Mouse (Mus musculus) cortical plate, adult 2 months (tissue): ENCODE results near the gene Lifr. TPM values are rescaled to one million over a fixed set of nuclear protein-coding genes. Genes with fewer than 3 reads are reported as not detected.

Experiments
- H3K27ac ChIP-seq: fragments of 200-500 bp; 2 replicates; pipeline ENCODE4 v1.5.1; 2012; ENCODE audit warnings: low read length, control low read depth, inconsistent platforms; ENCODE audit not compliant: insufficient read depth
- H3K4me1 ChIP-seq: fragments of 200-500 bp; 2 replicates; pipeline ENCODE4 v1.6.1; 2011; ENCODE audit warnings: low read length; ENCODE audit not compliant: control insufficient read depth, insufficient read depth
- H3K4me3 ChIP-seq: fragments of 200-500 bp; 2 replicates; pipeline ENCODE4 v1.5.1; 2011; ENCODE audit warnings: mild to moderate bottlenecking, low read length, control low read depth; ENCODE audit not compliant: insufficient read depth
- CTCF ChIP-seq: fragments of 200-500 bp; IDR thresholded peaks from 2 replicates; pipeline ENCODE4 v1.5.1; 2011; ENCODE audit warnings: mild to moderate bottlenecking, control low read depth, low read length; ENCODE audit not compliant: insufficient read depth; ENCODE audit errors: extremely low read depth
- POLR2A ChIP-seq: fragments of 200-500 bp; IDR thresholded peaks from 2 replicates; pipeline ENCODE4 v1.6.1; 2011; ENCODE audit warnings: mild to moderate bottlenecking, low read length, control low read depth; ENCODE audit not compliant: insufficient read depth; ENCODE audit errors: extremely low read depth
- polyA plus RNA-seq: library from polyadenylated mRNA; depleted of rRNA; stranded (reverse); fragments of >200 nt; gene quantifications from 2 replicates; pipeline ENCODE4 v1.2.3, GENCODE M21; 2012

Lifr gene
- polyA plus RNA-seq, 1 experiment: 17.0 TPM

GRCm38 (mm10) chr15:7134454-7135052 lies 44.1 kb downstream of the Lifr start:
- TF ChIP-seq CTCF: peak; percentile 41; the same call in 1 of the 2 replicates
- TF ChIP-seq POLR2A: no peak
- Histone ChIP-seq H3K4me1 (peaks cover 4% of the 10 kb centered on the region; the same call in 1 of the 2 replicates), H3K27ac (no peak overlapping the region), H3K4me3 (no peak overlapping the region)

- Histone ChIP-seq H3K4me1 (peaks cover 8% of the 10 kb centered on the region), H3K4me3 (no peak overlapping the region), H3K27ac (no peak overlapping the region)
- TF ChIP-seq POLR2A (no peak), CTCF (no peak)
Measured at GRCm38 (mm10) chr15:7135982-7136562, 45.7 kb downstream of the Lifr start.

- TF ChIP-seq POLR2A (no peak), CTCF (no peak)
- peaks cover 9% of the 10 kb centered on the region for H3K4me1 ChIP-seq
- H3K4me3 ChIP-seq: no peak overlapping the region
- H3K27ac ChIP-seq: no peak overlapping the region
Measured at GRCm38 (mm10) chr15:7136912-7137311, 46.5 kb downstream of the Lifr start.

- no peak overlapping the region for H3K27ac ChIP-seq
Measured at GRCm38 (mm10) chr15:7137607-7138006, 47.2 kb downstream of the Lifr start.

GRCm38 (mm10) chr15:7138471-7138870 lies 48.1 kb downstream of the Lifr start:
- TF ChIP-seq CTCF: no peak
- no peak for TF ChIP-seq POLR2A
- Histone ChIP-seq H3K4me3 (no peak overlapping the region), H3K4me1 (peaks cover 11% of the 10 kb centered on the region), H3K27ac (no peak overlapping the region)

More at GRCm38 (mm10) chr15:7137607-7138006, 47.2 kb downstream of the Lifr start:
- peaks cover 11% of the 10 kb centered on the region for H3K4me1 ChIP-seq
- H3K4me3 ChIP-seq: no peak overlapping the region
- no peak for TF ChIP-seq CTCF
- TF ChIP-seq POLR2A: no peak

GRCm38 (mm10) chr15:7140322-7140721 lies 49.9 kb downstream of the Lifr start:
- Histone ChIP-seq H3K4me1 (peaks cover 13% of the 10 kb centered on the region), H3K4me3 (no peak overlapping the region), H3K27ac (no peak overlapping the region)
- TF ChIP-seq CTCF (no peak), POLR2A (no peak)

- Histone ChIP-seq H3K4me3 (no peak overlapping the region), H3K4me1 (peaks cover 17% of the 10 kb centered on the region), H3K27ac (no peak overlapping the region)
- TF ChIP-seq POLR2A (no peak), CTCF (no peak)
Measured at GRCm38 (mm10) chr15:7141246-7141645, 50.8 kb downstream of the Lifr start.

GRCm38 (mm10) chr15:7143689-7144170 lies 53.3 kb downstream of the Lifr start:
- TF ChIP-seq POLR2A (no peak), CTCF (no peak)
- Histone ChIP-seq H3K4me1 (peaks cover 18% of the 10 kb centered on the region), H3K27ac (no peak overlapping the region)

GRCm38 (mm10) chr15:7144542-7144941 lies 54.1 kb downstream of the Lifr start:
- Histone ChIP-seq H3K4me3 (no peak overlapping the region), H3K4me1 (peaks cover 18% of the 10 kb centered on the region), H3K27ac (no peak overlapping the region)
- no peak for TF ChIP-seq CTCF
- no peak for TF ChIP-seq POLR2A

More at GRCm38 (mm10) chr15:7143689-7144170, 53.3 kb downstream of the Lifr start:
- no peak overlapping the region for H3K4me3 ChIP-seq

- TF ChIP-seq POLR2A (no peak), CTCF (no peak)
- H3K4me3 ChIP-seq: no peak overlapping the region
- H3K4me1 ChIP-seq: peaks cover 18% of the 10 kb centered on the region
- no peak overlapping the region for H3K27ac ChIP-seq
Measured at GRCm38 (mm10) chr15:7144942-7145341, 54.5 kb downstream of the Lifr start.
